Mouse (Mus musculus) central nervous system, embryonic 14 days (tissue): ENCODE data around the gene Mrpl38. TPM values are rescaled to one million over a fixed set of nuclear protein-coding genes. Genes with fewer than 3 reads are reported as not detected.

Experiments
- polyA plus RNA-seq: library from polyadenylated mRNA; depleted of rRNA; stranded (reverse); fragments of >200 nt; gene quantifications from 2 replicates; pipeline ENCODE4 v1.2.3, GENCODE M21; 2012; rRNA removed

Gene Mrpl38
- polyA plus RNA-seq, result 49.6 and 52.6 TPM in 2 replicates

GRCm38 (mm10) chr11:116138468-116139138 is at the start of gene Mrpl38:
Mrpl38 (minus strand) TSS chr11:116138868.

GRCm38 (mm10) chr11:116167884-116168439 is 29.3 kb upstream of the Mrpl38 start, which contains the start of gene Fbf1:
Fbf1 (minus strand) TSS chr11:116168166.

DNA sequence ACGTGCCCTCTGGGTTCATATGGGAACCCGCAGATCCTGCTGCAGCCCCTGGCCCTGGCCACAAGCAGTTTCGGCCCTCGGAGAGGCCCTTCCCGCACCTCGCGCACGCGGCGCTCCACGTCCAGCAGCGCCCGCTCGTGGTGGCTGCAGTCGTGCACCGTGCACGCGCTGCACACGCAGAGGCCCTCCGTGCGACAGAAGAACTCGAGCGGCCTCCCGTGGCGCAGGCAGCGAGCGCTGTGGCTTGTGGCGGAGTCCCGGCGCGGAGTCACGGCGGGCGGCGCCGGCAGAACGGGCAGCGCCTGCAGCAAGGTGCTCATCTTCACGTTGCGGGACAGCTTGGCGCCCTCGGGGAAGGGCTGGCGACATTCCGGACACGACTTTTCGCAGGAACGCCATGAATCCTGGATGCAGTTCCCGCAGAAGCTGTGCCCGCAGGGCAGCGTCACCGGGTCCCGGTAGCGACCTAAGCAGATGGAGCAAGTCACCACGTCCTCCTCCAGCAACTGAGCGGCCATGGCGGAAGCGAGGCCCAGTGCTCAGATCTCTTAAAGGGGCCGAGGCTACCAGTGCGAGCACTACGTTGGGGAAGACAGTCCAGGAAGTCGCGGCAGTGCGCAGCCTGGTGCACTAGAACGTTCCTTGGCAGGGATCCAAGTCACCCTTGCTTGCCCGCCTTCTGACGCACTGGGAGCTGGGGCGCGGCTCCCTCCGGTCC is 8.0 kb downstream of the Mrpl38 start, which contains the start of gene Trim65:
Trim65 (minus strand) TSS at position 641 of the 718 bp plus-strand sequence.

GRCm38 (mm10) chr11:116127156-116127980 is 11.3 kb downstream of the Mrpl38 start, which contains the start of gene Trim47:
Trim47 (minus strand) TSS chr11:116127210.

DNA sequence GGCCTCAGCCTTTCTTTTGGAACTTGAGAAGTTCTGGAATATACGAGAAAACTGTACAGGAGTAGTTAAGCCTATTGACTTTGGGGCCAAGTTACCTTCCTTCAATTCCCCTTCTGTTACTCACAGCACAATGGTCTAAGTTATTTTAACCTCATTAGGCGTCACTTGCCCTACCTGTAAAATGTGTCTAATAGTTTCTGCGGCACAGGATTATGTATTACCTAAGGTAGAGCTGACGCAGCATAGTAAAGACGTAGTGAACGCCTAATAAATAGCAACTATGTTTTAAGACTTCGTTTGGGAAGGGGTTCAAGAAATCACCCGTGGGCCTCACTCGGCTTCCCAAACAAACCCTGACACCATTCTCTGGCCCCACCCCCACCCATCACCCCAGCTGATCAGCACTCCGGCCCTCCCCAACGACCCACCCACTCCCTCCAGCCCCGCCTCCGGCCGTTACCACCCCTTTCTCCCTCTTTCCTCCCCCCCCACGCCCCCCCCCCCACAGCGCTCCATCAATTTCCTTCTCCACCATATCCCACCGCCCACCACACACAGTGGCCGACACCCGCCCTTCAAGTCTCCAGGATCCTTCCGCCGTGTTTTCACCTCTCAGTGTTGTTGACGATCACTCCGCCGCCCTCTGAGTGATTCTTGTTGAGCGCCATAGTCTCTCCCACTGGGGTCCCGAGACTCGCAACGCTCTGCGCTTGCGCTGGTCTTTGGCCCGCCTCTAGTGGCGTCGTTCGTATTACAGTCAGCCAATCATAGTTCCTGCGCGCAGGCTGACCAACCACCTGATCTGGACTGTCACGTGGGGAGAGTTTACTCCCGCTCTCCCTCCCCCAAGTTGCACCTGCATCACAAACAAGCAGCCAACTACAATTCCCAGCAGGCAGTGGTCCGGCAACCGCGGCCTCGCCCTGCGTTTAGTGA is 52.1 kb downstream of the Mrpl38 start, which contains the start of gene Wbp2:
Wbp2 (minus strand) TSS at position 738 of the 936 bp plus-strand sequence.

Other genes with a start within 250 kb of the Mrpl38 start
- gene Smim5, start 238.9 kb downstream of the Mrpl38 start, polyA plus RNA-seq, result 0.76 and 2.2 TPM in 2 replicates
- gene Smim6, start 226.9 kb downstream of the Mrpl38 start, polyA plus RNA-seq, result 0.05 and 0.10 TPM in 2 replicates
- gene Sap30bp, start 205.6 kb downstream of the Mrpl38 start, polyA plus RNA-seq, result 64.1 and 68.2 TPM in 2 replicates
- 31.3 TPM in 2 replicates for gene Recql5, start 205.4 kb downstream of the Mrpl38 start, polyA plus RNA-seq
- gene Itgb4, start 164.2 kb downstream of the Mrpl38 start, polyA plus RNA-seq, result 0.79 and 2.7 TPM in 2 replicates
- gene Galk1, start 126.1 kb downstream of the Mrpl38 start, polyA plus RNA-seq, result 39.2 and 49.6 TPM in 2 replicates
- 1,147 and 1,200 TPM in 2 replicates for gene H3f3b, start 110.9 kb downstream of the Mrpl38 start, polyA plus RNA-seq
- gene Unk, start 108.5 kb downstream of the Mrpl38 start, polyA plus RNA-seq, result 70.9 and 74.5 TPM in 2 replicates
- gene Unc13d, start 60.9 kb downstream of the Mrpl38 start, polyA plus RNA-seq, result 1.0 and 1.2 TPM in 2 replicates
- gene Wbp2, start 51.9 kb downstream of the Mrpl38 start, polyA plus RNA-seq, result 124 and 132 TPM in 2 replicates
- 4.3 and 7.9 TPM in 2 replicates for gene Trim47, start 11.7 kb downstream of the Mrpl38 start, polyA plus RNA-seq
- gene Trim65, start 7.7 kb downstream of the Mrpl38 start, polyA plus RNA-seq, result 2.4 and 2.7 TPM in 2 replicates
- 133 and 144 TPM in 2 replicates for gene Fbf1, start 29.3 kb upstream of the Mrpl38 start, polyA plus RNA-seq
- 52.9 and 56.6 TPM in 2 replicates for gene Ten1, start 60.0 kb upstream of the Mrpl38 start, polyA plus RNA-seq
- 61.4 and 65.4 TPM in 2 replicates for gene Acox1, start 60.2 kb upstream of the Mrpl38 start, polyA plus RNA-seq
- gene Evpl, start 99.2 kb upstream of the Mrpl38 start, polyA plus RNA-seq, result 0.39 and 1.1 TPM in 2 replicates
- 80.7 and 81.7 TPM in 2 replicates for gene Srp68, start 135.3 kb upstream of the Mrpl38 start, polyA plus RNA-seq
- 0.12 and 0.24 TPM in 2 replicates for gene Galr2, start 142.1 kb upstream of the Mrpl38 start, polyA plus RNA-seq
- 88.3 and 89.3 TPM in 2 replicates for gene Exoc7, start 168.4 kb upstream of the Mrpl38 start, polyA plus RNA-seq
- 17.2 and 18.3 TPM in 2 replicates for gene Foxj1, start 196.5 kb upstream of the Mrpl38 start, polyA plus RNA-seq